Mouse (Mus musculus) olfactory bulb, adult 2 months (tissue): ENCODE data around the gene Gm33543.

Experiments used
- CTCF ChIP-seq: fragments of 200-500 bp; IDR thresholded peaks from 2 replicates; pipeline ENCODE4 v1.5.1; 2012; ENCODE audit warnings: low read depth, mild to moderate bottlenecking, low read length, moderate library complexity; ENCODE audit not compliant: insufficient read depth
- POLR2A ChIP-seq: fragments of 200-500 bp; IDR thresholded peaks from 2 replicates; pipeline ENCODE4 v1.6.1; 2012; ENCODE audit warnings: mild to moderate bottlenecking, low read depth, low read length, moderate library complexity; ENCODE audit not compliant: insufficient read depth

- no peak for TF ChIP-seq POLR2A
- TF ChIP-seq CTCF, result no peak
Observed at GRCm38 (mm10) chr10:95784837-95785236, 57.9 kb downstream of the Gm33543 start.
